Mouse (Mus musculus) heart, adult 18-20 months (tissue): ENCODE measurements around the gene Coq8a. TPM values are rescaled to one million over a fixed set of nuclear protein-coding genes. Genes with fewer than 3 reads are reported as not detected.
A peak's percentile ranks its signal among the peaks of the same experiment; 100 is the strongest.

ENCODE experiments used
- DNase-seq, 2 experiments: peaks; one replicate each; pipeline ENCODE4 v3.0.0; 2021 to 2022; ENCODE audit warnings: mixed read lengths in 1 of 2
- long read RNA-seq, 2 experiments: library from polyadenylated mRNA; stranded (forward); transcript quantifications; one replicate each; pipeline ENCODE4 v2.0.0; 2021
- total RNA-seq, 2 experiments: library from RNA; stranded (reverse); gene quantifications; 2 replicates each; pipeline ENCODE4 v1.2.3; 2021

Coq8a gene
- 1,000 to 10,000 TPM in 1 of 2 experiments, 100 to 1,000 TPM in 1; 974 to 1,043 TPM for total RNA-seq
- long read RNA-seq, experiment 1, full-length matches to known transcripts: 557 of 701 reads
- long read RNA-seq, experiment 1, partial matches to known transcripts: 84 of 701 reads
- long read RNA-seq, experiment 1, other reads (novel, unspliced or antisense): 60 of 701 reads
- long read RNA-seq, experiment 2, full-length matches to known transcripts: 228 of 302 reads
- long read RNA-seq, experiment 2, partial matches to known transcripts: 59 of 302 reads
- long read RNA-seq, experiment 2, other reads (novel, unspliced or antisense): 15 of 302 reads

DNA sequence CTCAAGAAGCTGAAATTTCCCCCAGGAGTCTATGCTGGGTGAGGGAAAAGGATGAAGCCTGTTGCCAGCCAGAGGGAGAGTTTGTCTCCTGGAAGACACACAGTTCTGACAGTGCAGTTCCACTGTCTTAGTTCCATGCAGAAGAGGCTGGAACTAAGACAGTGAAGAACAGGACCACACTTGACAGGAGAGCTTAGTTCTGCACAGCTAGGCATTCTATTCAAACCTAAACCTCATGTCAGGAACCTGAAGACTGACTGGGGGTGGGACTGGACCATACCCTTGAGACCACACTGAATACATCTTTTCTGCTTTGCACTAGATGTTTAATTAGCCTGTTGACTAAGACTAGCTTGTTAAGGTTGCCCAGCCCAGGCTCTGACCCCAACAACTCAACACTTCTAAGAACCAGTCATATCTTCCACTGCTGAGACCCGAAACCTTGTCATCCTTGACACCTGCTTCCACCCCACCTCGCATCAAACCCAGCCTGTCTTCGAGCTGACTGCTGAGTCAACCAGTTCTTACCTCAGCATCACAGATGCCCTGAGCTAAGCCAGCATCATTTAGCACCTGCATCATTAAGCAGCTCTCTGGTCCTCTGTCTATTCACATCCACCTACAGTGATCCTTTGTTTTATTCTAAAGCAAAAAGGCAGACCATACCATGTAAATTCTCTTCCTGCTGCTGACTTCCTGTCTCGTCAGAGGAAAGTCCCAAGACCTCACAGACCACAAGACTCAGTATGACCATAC, at the start of gene Coq8a:
Coq8a (minus strand) TSS at position 644 of the 756 bp plus-strand sequence.
- DNase-seq: no peak

DNA sequence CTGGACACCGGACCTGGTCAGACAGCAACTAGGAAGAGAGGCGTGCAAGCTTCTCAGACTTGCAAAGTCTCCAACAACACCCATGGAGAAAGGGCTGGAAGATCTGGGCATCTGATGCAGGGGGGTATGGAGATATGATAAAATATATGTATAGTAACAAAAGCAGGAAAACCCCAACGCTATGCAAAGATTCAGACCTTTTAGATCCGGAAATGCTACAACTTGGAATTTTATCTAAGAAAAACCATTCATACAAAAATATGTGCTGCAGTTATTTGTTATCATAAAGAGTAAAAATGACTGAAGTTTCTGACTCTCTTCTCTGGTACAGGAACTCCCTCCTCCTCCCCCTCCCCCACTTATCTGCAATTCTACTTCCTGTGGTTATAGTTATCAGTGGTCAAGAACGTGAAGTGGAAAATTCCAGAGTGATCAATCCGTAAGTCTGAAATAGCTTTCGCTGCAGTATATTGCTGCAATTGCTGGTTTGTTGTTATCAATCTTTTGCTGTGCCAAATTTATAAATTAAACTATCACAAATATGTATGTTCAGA, 49.3 kb upstream of the Coq8a start:
- no peak for DNase-seq

DNA sequence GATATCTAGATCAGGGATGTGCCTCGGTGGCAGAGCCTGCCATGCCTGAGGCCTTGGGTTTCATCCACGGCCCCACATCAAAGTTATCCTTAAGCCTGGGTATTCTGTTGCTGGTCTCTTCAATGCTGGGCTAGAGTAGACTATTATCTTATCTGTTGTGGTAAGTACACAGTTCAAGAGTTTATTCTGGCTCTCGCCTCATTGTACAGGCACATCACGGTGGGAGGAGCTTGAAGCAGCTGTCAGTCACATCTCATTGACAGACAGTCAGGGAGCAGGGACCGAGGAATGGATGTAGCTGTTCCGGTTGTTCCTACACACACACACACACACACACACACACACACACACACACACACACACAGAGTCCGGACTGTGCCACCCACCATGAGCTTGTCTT, 48.5 kb upstream of the Coq8a start:
- DNase-seq: no peak

GRCm38 (mm10) chr1:180245741-180246507, 46.5 kb upstream of the Coq8a start:
- DNase-seq: no peak

DNA sequence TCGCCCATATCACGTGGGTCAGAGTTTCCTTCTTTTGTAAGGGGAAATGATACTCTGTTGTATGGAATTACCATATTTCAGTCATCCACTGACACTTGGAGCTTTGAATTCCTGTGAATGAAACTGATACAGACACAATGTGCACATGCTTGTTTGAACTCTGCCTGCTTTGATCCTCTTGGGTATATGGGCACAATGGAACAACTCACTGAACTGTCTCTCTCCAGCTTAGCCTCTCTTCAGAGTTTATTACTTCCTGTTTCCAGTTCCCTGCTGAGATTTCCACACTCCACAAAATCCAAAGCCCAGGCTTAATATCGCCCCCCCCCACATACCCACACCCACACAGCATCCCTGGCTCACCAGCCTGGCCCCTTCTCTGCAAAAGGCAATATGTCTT, 32.3 kb upstream of the Coq8a start:
- DNase-seq: no peak

DNA sequence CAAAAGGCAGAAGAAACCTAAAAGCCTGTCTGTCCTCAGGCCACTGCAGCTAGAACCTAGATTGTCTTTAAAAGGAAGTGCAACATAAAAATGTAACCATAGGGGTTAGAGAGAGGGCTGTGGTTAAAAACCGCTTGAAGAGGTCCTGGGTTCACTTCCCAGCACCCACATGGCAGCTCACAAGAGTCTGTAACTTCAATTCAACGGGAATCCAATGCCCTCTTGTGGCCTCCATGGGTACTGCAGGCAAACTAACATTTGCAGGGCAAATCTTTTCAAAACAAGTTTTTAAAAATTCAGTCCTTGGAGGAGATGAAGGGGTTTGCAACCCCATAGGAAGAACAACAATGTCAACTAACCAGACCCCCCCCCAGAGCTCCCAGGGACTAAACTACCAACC, 31.2 kb upstream of the Coq8a start:
- peak in 1 of 2 experiments; percentile 48 for DNase-seq

- DNase-seq: no peak
These were observed 30.5 kb upstream of the Coq8a start for GRCm38 (mm10) chr1:180229906-180230305.

GRCm38 (mm10) chr1:180228854-180229253, 29.5 kb upstream of the Coq8a start:
- no peak for DNase-seq

- DNase-seq: no peak
These were observed 27.4 kb upstream of the Coq8a start for GRCm38 (mm10) chr1:180226766-180227165.

- no peak for DNase-seq
These were observed 26.9 kb upstream of the Coq8a start for GRCm38 (mm10) chr1:180226221-180226713.

DNA sequence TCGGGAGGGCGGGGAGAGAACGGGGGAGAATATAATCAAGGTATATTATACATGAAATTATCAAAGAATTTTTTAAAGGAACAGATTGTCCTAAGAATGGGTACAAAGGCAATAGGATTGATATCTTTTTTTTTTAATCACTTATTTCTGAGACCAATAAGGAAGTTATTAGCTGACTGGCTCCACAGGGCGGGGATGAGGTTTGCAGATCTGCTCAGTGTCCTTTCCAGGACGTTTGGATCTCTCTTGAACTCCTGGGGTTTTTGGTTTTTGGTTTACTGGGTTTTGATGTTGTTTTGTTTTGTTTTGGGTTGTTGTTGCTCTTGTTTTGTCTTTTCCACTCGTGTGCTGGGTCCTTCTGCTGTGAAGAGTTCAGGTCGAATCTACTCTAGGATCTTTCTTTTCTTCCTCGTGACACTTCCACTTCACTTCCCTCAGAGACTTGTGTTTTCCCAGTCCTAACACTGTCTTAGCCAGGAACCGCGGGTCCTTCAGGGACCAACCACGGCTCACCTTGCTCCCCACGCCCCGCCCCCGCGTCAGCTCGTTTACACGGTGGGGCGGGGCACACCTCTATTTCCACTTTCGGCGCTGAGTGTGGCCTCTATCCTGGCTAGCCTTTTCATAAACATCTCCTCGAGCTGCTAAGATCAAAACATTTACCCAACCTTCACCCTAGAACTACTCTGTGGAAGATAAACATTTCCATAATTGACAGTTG, 26.3 kb upstream of the Coq8a start:
- DNase-seq: peak; percentile 63

DNA sequence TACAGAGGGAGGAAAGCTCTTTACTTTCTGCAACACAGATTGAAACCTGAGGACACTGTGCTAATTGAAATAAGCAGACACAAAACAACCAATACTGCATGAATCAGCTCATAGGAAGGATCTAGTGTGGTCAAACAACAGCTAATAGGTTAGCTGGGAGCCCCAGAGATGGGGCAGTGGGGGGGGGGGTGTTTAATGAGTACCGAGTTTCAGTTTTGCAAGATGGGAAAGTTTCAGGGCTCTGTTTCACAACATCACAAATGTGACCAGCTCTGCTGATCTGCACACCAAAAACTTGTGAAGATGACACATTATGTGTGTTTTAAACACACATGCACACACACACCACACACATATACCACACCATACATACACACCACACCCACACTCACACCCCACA, 22.6 kb upstream of the Coq8a start:
- DNase-seq: no peak

- no peak for DNase-seq
These were observed 21.6 kb upstream of the Coq8a start for GRCm38 (mm10) chr1:180220791-180221542.

- DNase-seq: no peak
These were observed 17.3 kb upstream of the Coq8a start for GRCm38 (mm10) chr1:180216541-180217276.

GRCm38 (mm10) chr1:180215044-180215443, 15.6 kb upstream of the Coq8a start:
- peak; percentile 74 to 78 for DNase-seq

GRCm38 (mm10) chr1:180212911-180213310, 13.5 kb upstream of the Coq8a start:
- no peak for DNase-seq

GRCm38 (mm10) chr1:180210781-180211271, 11.4 kb upstream of the Coq8a start:
- DNase-seq: peak in 1 of 2 experiments; percentile 53

- peak; percentile 70 to 82 for DNase-seq
These were observed 10.6 kb upstream of the Coq8a start for GRCm38 (mm10) chr1:180210031-180210432.

GRCm38 (mm10) chr1:180208370-180208769, 9.0 kb upstream of the Coq8a start:
- no peak for DNase-seq

DNA sequence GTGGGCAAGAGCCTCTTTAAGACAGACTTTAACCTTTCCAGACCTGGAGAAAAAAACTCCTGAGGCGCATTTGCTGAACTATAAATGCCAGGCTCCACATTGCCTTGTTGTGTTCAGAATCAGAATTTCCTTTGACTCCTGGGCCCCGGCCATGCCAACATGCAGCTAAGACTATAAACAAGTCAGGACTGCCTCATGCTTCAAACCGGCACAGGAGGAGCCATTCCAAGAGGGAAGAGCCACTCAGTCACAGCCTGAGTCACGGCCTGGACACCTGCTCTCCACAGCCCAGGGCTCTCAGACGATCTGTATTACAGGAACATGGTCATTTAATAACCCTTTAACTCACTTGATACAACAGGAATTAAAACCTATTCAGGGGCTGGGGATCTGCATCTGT, 1.3 kb upstream of the Coq8a start:
- DNase-seq: peak in 1 of 2 experiments; percentile 45
